Mouse (Mus musculus) CD4-positive, CD25-positive, alpha-beta regulatory T cell, adult 2 months (primary cell): Measurements from ENCODE around the gene Irf3.

ENCODE experiments used
- DNase-seq: peaks from one replicate; pipeline ENCODE4 v3.0.0-alpha.2; 2012; ENCODE audit warnings: low read depth, low spot score

Irf3 gene

GRCm38 (mm10) chr7:44974383-44975116 lies 22.9 kb upstream of the Irf3 start, which contains the start of gene Cpt1c:
Cpt1c (minus strand) TSS chr7:44974851.
- DNase-seq = no peak

GRCm38 (mm10) chr7:44975117-44975419 lies 22.4 kb upstream of the Irf3 start:
- no peak for DNase-seq

GRCm38 (mm10) chr7:44978300-44978699 lies 19.1 kb upstream of the Irf3 start:
- DNase-seq = no peak

GRCm38 (mm10) chr7:44981539-44981938 lies 15.9 kb upstream of the Irf3 start:
- DNase-seq = no peak

GRCm38 (mm10) chr7:44983085-44983484 lies 14.4 kb upstream of the Irf3 start:
- peak; percentile 92 for DNase-seq

- no peak for DNase-seq
Measured at GRCm38 (mm10) chr7:44983944-44984832, 13.3 kb upstream of the Irf3 start.

- DNase-seq = no peak
Measured at GRCm38 (mm10) chr7:44984833-44985164, 12.6 kb upstream of the Irf3 start.

- DNase-seq = peak; percentile 69
Measured at GRCm38 (mm10) chr7:44985595-44986191, 11.8 kb upstream of the Irf3 start.

- peak; percentile 98 for DNase-seq
Measured at GRCm38 (mm10) chr7:44986192-44986878, 11.1 kb upstream of the Irf3 start, which contains the start of gene Prmt1. Prmt1 (minus strand) TSS chr7:44986568.

- DNase-seq = peak; percentile 44
Measured at GRCm38 (mm10) chr7:44986879-44987718, 10.3 kb upstream of the Irf3 start.

GRCm38 (mm10) chr7:44996672-44997071 lies 776 bp upstream of the Irf3 start:
- DNase-seq = peak; percentile 25

GRCm38 (mm10) chr7:44997940-44998428 lies 536 bp downstream of the Irf3 start:
- no peak for DNase-seq

- peak; percentile 40 for DNase-seq
Measured at GRCm38 (mm10) chr7:44998501-44998955, 1.1 kb downstream of the Irf3 start, which contains the start of gene Bcl2l12. Bcl2l12 (minus strand) TSS chr7:44998712.

GRCm38 (mm10) chr7:44999753-45000152 lies 2.3 kb downstream of the Irf3 start:
- DNase-seq = no peak

GRCm38 (mm10) chr7:45000539-45001114 lies 3.2 kb downstream of the Irf3 start:
- no peak for DNase-seq

- no peak for DNase-seq
Measured at GRCm38 (mm10) chr7:45002440-45002839, 5.0 kb downstream of the Irf3 start.

- DNase-seq = no peak
Measured at GRCm38 (mm10) chr7:45004546-45004945, 7.1 kb downstream of the Irf3 start.

- DNase-seq = no peak
Measured at GRCm38 (mm10) chr7:45005321-45005992, 8.0 kb downstream of the Irf3 start.

GRCm38 (mm10) chr7:45006503-45006902 lies 9.1 kb downstream of the Irf3 start:
- DNase-seq = no peak

- no peak for DNase-seq
Measured at GRCm38 (mm10) chr7:45007141-45007540, 9.7 kb downstream of the Irf3 start.
